Mouse (Mus musculus): ENCODE data around the gene Soga1.

Gene Soga1

DNA sequence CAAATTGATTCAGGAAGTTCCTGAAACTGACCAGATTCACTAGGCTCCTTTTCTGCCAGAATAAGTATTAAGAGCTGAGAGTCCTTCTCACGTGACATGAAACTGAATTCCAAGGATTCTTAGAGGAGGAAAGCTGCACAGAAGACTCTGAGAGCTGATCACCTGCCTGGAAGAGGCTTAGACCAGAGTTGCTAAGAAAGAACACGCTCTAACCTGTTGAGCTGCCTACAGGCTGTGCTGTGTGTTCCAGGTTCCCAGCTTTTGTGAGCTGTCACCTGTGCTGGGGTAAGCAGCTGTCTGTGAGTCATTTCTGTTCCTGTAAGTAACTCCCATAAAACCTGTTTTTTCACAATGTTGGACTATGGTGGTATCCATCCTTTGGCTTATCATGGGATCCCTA lies 33.1 kb downstream of the Soga1 start:
- Histone ChIP-seq H3K36me3 (ENCODE audit: control insufficient read depth, insufficient read depth, low read length, poor library complexity, severe bottlenecking) (no peaks in the 10 kb centered on the region), H3K27me3 (ENCODE audit: control insufficient read depth, insufficient read depth, low read length, poor library complexity, severe bottlenecking) (no peaks in the 10 kb centered on the region)
- no peak for DNase-seq (ENCODE audit: low read depth, low spot score)

DNA sequence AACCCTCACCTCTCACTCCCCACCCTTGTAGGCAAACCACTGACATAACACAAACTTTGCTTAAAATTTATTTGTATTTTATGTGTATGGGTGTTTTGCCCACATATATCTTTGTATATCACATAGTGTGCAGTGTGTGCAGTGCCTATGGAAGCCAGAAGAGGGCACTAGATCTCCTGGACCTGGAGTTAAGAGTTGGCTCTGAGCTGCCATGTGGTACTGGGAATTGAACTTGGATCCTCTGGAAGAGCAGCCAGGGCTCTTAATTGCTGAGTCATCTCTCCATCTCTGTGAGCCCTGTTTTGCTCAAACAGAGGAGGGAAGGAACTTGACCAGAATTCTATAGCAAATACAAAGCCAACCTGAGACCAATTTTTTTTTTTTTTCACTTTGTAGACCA lies 35.1 kb downstream of the Soga1 start:
- peak; percentile 28 for DNase-seq (ENCODE audit: low read depth, low spot score)
- H3K36me3 ChIP-seq (ENCODE audit: control insufficient read depth, insufficient read depth, low read length, poor library complexity, severe bottlenecking), result no peaks in the 10 kb centered on the region
- no peaks in the 10 kb centered on the region for H3K27me3 ChIP-seq (ENCODE audit: control insufficient read depth, insufficient read depth, low read length, poor library complexity, severe bottlenecking)

DNA sequence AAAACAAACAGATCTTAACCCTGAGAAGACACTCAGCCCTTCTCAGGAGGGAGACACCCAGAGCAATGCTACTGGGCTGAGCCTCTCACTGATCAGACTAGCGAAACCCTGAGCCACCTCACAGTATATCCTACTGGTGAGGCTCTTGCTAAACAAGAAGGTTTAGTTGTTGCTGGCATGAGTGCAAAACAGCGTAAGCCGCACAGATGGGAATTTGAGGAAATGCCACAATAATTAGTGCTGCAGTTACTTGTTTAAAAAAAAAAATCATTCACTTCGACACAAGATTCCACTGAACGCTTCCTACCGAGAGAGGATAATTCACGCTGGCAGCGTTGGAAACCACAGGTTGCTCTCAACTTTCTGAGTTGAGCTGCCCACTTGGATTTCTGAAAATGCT lies 35.5 kb downstream of the Soga1 start:
- H3K36me3 ChIP-seq (ENCODE audit: control insufficient read depth, insufficient read depth, low read length, poor library complexity, severe bottlenecking), result no peaks in the 10 kb centered on the region
- H3K27me3 ChIP-seq (ENCODE audit: control insufficient read depth, insufficient read depth, low read length, poor library complexity, severe bottlenecking), result no peaks in the 10 kb centered on the region
- no peak for DNase-seq (ENCODE audit: low read depth, low spot score)

DNA sequence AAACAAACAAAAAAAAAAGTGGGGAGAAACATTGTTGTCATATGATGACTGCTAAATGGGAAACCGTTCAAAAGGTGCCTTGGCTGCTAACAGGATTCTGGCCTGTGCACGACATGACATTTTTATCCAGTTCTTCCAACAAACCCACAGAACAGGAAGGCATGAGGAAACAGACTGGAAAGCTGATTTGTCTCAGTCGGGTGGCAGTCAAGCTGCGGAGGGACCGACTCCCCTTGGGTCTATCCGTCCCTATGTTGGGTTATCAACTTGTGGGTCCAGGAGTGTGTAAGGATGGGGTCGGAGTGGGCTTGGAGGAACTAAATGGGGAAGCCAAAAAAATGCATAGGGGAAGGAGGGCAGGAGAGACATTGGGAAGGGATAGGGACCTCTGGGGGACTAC lies 37.6 kb downstream of the Soga1 start:
- DNase-seq (ENCODE audit: low read depth, low spot score), result no peak
- no peaks in the 10 kb centered on the region for H3K27me3 ChIP-seq (ENCODE audit: control insufficient read depth, insufficient read depth, low read length, poor library complexity, severe bottlenecking)
- H3K36me3 ChIP-seq (ENCODE audit: control insufficient read depth, insufficient read depth, low read length, poor library complexity, severe bottlenecking), result no peaks in the 10 kb centered on the region

DNA sequence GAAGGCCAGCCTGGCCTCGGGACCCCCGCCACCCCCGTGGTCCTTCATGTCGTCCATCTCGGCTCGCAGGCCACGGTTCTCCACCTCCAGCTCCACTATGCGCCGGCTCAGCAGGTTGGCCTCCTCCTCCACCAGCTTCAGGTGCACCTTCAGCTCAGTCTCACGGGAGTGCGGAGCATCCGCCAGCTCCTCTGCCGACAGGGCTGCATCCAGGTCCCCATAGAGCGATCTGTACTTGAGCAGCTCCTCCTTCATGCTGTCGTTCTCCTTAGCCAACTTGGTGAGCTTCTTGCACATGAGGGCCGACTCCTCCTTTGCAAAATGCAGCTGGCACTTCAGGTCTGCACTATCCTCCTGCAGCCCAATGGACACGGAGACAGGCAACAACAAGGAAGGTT lies 38.4 kb downstream of the Soga1 start:
- no peaks in the 10 kb centered on the region for H3K27me3 ChIP-seq (ENCODE audit: control insufficient read depth, insufficient read depth, low read length, poor library complexity, severe bottlenecking)
- no peaks in the 10 kb centered on the region for H3K36me3 ChIP-seq (ENCODE audit: control insufficient read depth, insufficient read depth, low read length, poor library complexity, severe bottlenecking)
- DNase-seq (ENCODE audit: low read depth, low spot score), result no peak

DNA sequence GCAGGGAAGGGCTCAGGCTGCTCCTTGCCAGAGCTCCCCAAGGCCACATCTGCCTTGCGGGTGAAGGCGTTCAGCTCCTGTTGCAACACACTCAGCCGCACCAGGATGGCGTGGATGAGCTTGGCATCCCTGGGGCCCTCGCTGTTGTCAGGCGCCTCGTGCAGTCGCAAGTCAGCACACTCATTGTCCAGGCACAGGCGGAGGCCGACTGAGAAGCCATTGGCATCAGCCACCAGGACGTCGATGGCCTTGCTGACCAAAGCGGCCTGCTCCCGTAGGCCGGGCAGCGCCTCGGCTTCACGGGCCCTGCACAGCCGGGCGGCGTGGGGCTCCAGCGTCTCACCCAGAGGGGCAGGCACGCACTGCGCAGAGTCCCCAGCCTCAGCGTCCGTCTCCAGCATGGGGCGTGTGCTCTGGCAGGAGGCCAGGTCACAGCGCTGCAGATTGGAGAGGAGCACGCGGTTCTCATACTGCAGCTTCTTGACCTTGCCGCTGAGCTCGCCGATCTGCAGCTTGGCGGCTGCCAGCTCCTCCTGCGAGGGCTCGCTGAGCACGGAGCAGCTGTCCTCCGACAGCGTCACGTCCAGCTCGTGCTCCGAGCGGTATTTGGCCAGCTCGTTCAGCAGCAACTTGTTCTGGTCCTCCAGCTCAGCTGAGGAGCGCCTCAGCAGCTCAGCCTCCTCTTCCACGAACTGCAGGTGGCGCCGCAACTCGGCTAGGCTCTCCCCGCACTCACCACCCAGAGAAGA lies 39.0 kb downstream of the Soga1 start:
- H3K36me3 ChIP-seq (ENCODE audit: control insufficient read depth, insufficient read depth, low read length, poor library complexity, severe bottlenecking), result no peaks in the 10 kb centered on the region
- DNase-seq (ENCODE audit: low read depth, low spot score), result no peak
- no peaks in the 10 kb centered on the region for H3K27me3 ChIP-seq (ENCODE audit: control insufficient read depth, insufficient read depth, low read length, poor library complexity, severe bottlenecking)

DNA sequence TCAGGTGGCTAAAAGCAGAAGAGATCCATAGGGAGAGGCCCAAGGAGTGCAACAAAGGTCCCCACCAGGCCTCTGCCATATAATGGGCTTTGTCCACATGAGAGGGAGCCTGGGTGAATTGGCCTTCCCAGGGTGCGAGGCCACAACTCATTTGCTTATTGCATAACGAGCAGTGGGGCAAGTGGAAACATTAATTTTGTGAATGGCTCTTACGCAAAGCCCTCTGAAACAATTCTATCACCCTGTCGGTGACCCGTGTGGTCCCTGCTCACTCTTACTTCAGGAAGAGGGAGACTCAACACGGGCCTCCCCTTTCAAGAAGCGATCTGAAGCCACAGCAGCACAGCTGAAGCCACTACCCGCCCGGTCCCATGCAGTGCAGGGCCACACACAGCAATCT lies 41.8 kb downstream of the Soga1 start:
- DNase-seq (ENCODE audit: low read depth, low spot score), result no peak
- Histone ChIP-seq H3K36me3 (ENCODE audit: control insufficient read depth, insufficient read depth, low read length, poor library complexity, severe bottlenecking) (no peaks in the 10 kb centered on the region), H3K27me3 (ENCODE audit: control insufficient read depth, insufficient read depth, low read length, poor library complexity, severe bottlenecking) (no peaks in the 10 kb centered on the region)

DNA sequence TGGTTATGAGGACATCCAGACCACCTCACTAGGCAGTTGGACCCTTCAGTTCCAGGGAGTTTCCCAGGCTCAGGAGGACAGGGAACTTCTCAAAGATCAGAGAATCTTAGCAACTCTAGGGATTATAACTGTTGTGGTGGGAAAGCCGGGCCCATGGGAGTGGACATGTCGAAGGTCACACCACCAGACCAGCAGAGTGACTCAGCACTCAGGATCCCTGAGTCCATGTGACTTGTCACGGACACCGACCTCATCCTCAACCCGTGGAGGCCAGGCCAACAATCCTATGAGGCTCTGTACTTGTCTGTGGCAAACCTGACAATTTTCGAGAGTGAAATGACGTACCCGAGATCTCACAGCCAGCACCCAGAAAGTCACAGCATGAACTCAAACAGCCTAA lies 42.7 kb downstream of the Soga1 start:
- no peaks in the 10 kb centered on the region for H3K36me3 ChIP-seq (ENCODE audit: control insufficient read depth, insufficient read depth, low read length, poor library complexity, severe bottlenecking)
- no peak for DNase-seq (ENCODE audit: low read depth, low spot score)

DNA sequence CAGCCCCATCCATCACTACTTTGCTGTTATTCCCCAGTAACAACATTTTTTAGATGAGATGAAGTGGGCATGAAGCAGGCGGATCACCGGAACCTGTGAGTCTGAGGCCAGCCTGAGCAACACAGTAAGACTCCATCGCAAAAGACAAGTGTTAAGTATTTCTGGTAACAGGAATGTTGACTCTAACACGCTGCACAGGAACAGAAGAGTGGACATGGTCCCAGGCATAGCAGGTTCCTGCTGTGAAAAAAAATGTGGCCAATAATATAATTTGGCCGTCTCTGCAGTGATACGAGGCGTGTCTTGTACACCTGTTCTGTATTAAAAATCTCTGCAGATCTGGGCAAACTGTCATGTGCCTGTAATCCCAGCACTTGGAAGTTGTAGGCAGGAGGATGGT lies 43.7 kb downstream of the Soga1 start:
- Histone ChIP-seq H3K36me3 (ENCODE audit: control insufficient read depth, insufficient read depth, low read length, poor library complexity, severe bottlenecking) (no peaks in the 10 kb centered on the region), H3K27me3 (ENCODE audit: control insufficient read depth, insufficient read depth, low read length, poor library complexity, severe bottlenecking) (no peaks in the 10 kb centered on the region)
- DNase-seq (ENCODE audit: low read depth, low spot score), result no peak

More for the DNA sequence above, 42.7 kb downstream of the Soga1 start:
- no peaks in the 10 kb centered on the region for H3K27me3 ChIP-seq (ENCODE audit: control insufficient read depth, insufficient read depth, low read length, poor library complexity, severe bottlenecking)

DNA sequence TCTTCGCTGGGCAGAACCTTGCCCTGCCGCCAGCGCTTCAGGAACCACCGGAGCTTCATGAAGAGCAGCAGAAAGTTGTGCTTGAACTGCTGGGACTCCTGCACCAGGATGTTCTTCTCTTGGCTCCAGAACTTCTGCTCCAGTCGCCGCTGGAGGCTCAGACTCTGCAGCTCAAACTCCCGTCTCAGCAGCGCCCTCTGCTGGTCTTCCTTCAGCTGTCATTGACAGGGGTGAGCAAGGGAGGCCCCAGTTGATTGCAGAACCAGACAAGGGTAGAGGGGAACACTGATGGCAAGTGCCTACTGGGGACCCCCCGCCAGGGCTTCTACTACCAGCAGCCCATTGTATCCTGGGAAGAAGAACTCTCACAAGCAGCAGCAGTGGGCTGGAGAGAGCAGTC lies 48.2 kb downstream of the Soga1 start:
- DNase-seq (ENCODE audit: low read depth, low spot score), result peak; percentile 86
- Histone ChIP-seq H3K36me3 (ENCODE audit: control insufficient read depth, insufficient read depth, low read length, poor library complexity, severe bottlenecking) (no peaks in the 10 kb centered on the region), H3K27me3 (ENCODE audit: control insufficient read depth, insufficient read depth, low read length, poor library complexity, severe bottlenecking) (no peaks in the 10 kb centered on the region)

DNA sequence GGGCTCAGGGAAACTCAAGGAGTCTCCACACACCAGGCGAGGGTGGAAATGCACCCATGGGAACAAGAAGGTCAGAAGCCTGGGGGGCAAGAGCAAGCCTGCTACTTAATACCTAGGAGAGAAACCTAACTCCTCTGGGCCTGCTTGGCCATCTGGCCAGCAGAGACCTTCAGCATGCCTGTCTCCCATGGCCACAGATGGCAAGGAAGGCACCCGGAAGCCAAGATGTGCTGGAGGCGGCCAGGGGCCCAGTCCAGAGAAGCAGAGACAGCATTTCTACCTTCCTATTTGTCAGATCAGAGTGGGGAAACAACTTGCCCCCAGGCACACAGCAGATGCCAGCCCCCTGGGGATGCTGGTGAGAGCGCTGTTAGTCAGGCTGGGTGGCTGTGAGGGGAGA lies 50.8 kb downstream of the Soga1 start:
- DNase-seq (ENCODE audit: low read depth, low spot score), result no peak
- H3K27me3 ChIP-seq (ENCODE audit: control insufficient read depth, insufficient read depth, low read length, poor library complexity, severe bottlenecking), result no peaks in the 10 kb centered on the region
- H3K36me3 ChIP-seq (ENCODE audit: control insufficient read depth, insufficient read depth, low read length, poor library complexity, severe bottlenecking), result no peaks in the 10 kb centered on the region

DNA sequence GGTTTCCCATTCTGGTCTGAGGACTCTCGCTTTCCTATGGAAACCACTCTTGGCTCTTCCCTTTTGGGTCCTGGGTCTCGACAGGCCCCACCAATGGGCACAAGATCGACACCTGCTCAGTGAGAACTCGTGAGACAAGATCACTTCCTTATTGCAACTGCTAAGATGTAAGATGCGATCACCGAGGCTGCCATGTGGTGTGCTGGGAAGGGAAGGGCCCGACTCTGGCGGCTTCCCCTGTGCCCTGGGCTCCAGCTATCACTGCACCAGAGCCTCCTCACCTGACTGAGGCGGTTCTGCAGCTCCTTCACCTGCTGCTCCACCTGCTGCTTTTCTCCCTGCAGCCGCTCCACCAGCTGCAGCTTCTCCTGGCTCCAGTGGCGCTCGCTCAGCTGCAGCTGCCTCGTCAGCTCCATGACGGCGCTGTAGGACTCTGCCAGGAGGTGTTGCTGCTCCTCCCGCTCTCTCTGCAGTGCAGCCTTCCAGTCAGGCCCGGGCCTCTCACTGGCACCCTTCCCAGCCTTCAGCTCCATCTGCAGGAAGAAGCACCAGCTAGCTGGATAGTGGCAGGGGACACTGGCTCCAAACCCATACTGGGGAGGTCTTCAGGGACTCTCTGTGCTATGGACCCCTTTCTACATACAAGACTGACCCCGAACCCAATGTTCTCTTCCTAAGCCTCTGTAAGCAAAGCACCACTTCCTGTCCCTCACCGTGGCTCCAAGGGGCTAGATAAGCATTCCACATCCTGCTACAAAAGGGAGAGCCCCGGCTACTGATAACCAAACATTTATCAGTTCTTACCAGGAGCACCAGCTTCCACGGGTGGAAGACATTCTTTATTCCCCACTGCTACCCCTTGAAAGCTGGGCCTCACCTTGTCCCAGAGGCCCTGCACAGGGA lies 51.7 kb downstream of the Soga1 start:
- no peak for DNase-seq (ENCODE audit: low read depth, low spot score)
- H3K27me3 ChIP-seq (ENCODE audit: control insufficient read depth, insufficient read depth, low read length, poor library complexity, severe bottlenecking), result no peaks in the 10 kb centered on the region

DNA sequence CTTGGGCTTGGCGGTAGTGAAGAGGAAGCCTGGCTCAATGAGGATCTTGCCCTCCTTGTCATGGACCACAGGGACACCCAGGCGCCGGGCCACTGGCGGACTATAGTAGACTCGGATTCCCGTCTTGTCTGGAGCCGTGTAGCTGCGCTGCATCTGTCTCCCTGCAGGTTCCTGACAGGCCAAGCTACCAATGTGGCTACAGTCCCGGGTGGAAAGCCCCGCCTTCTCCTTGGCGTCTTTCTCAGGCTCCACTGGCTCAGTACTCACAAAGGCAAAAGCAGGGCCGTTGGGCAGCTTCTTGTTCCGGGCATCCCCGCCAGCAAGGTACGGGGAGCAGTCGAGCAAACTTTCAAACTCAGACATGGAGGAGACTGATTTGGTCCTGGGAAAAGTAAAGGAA lies 57.9 kb downstream of the Soga1 start:
- Histone ChIP-seq H3K36me3 (ENCODE audit: control insufficient read depth, insufficient read depth, low read length, poor library complexity, severe bottlenecking) (no peaks in the 10 kb centered on the region), H3K27me3 (ENCODE audit: control insufficient read depth, insufficient read depth, low read length, poor library complexity, severe bottlenecking) (no peaks in the 10 kb centered on the region)
- DNase-seq (ENCODE audit: low read depth, low spot score), result no peak

More for the DNA sequence above, 51.7 kb downstream of the Soga1 start:
- H3K36me3 ChIP-seq (ENCODE audit: control insufficient read depth, insufficient read depth, low read length, poor library complexity, severe bottlenecking), result no peaks in the 10 kb centered on the region

DNA sequence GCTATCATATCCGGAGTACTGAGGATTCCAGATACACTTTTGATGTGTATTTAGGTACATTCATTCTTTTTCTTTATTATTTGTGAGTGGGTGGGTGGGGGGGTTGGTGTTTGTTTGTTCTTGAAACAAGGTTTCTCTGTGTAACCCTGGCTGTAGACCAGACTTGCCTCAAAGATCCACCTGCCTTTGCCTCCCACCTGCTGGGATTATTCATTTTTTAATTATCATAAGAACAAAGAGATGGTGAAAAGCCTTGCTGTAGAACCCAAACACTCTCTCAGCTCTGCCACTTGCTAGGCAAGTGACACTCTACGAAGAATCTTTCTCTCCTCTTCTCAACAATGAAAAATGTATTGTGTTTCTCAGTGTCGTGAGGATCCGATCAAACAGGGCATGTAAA lies 59.8 kb downstream of the Soga1 start:
- no peaks in the 10 kb centered on the region for H3K27me3 ChIP-seq (ENCODE audit: control insufficient read depth, insufficient read depth, low read length, poor library complexity, severe bottlenecking)
- H3K36me3 ChIP-seq (ENCODE audit: control insufficient read depth, insufficient read depth, low read length, poor library complexity, severe bottlenecking), result no peaks in the 10 kb centered on the region
- no peak for DNase-seq (ENCODE audit: low read depth, low spot score)

DNA sequence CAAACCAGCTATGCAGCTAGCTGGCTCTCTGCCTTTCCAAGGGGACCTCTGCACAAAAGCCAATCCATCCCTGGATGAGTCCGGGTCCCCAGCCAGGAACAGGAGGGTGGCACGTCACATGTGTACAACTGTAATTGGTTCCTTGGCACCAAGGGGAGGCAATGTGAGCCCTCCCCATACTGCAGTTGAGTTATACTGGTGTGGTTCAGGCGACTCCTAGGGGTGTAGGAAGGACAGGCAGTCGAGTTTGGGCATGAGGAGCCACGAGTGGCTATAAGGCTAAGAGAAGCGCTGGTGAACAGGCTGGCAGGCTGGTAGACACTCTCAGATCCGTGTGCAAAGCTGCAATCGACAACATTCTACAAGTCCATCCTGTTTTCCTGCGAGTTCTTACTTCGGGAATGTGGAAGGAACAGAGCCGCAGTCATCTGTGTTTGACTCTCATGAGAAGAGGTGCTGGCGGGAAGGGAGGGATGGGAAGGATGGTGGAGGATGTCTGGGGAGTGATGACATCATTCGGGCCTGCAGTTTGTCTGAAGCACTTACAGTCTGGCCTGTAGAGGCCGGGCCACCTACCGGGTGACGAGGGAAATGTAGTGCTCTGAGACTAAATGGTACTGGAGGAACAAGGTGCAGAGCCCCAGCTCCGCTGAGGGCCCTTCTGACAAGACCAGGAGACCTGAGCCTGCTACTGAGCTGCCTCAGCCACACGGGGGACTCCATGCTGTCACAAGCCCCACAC lies 62.4 kb downstream of the Soga1 start:
- H3K36me3 ChIP-seq (ENCODE audit: control insufficient read depth, insufficient read depth, low read length, poor library complexity, severe bottlenecking), result no peaks in the 10 kb centered on the region
- no peaks in the 10 kb centered on the region for H3K27me3 ChIP-seq (ENCODE audit: control insufficient read depth, insufficient read depth, low read length, poor library complexity, severe bottlenecking)
- no peak for DNase-seq (ENCODE audit: low read depth, low spot score)
